Mouse (Mus musculus): ENCODE data around the gene Pou2f3.

- TF ChIP-seq CTCF (IDR thresholded peaks at IDR 0.05; ENCODE audit: borderline replicate concordance, control insufficient read depth, extremely low read depth, insufficient read depth, low read length, poor library complexity): no peak
- TF ChIP-seq POLR2A (IDR thresholded peaks at IDR 0.05; ENCODE audit: control insufficient read depth, extremely low read depth, insufficient read depth, low read length, poor library complexity): no peak
Observed at GRCm38 (mm10) chr9:43226573-43227160, 16.5 kb upstream of the Pou2f3 start.

Measured in thymus, adult 2 months (tissue).